Mouse (Mus musculus) left cerebral cortex, adult 8-10 months (tissue): ENCODE results near the gene Mlec. TPM values are rescaled to one million over a fixed set of nuclear protein-coding genes. Genes with fewer than 3 reads are reported as not detected.
A peak's percentile ranks its signal among the peaks of the same experiment; 100 is the strongest.

ENCODE experiments used
- DNase-seq, 2 experiments: peaks; one replicate each; pipeline ENCODE4 v3.0.0; 2022; ENCODE audit warnings: low spot score in 2 of 2
- total RNA-seq, 4 experiments: library from RNA; stranded (reverse); gene quantifications; 2 replicates each; pipeline ENCODE4 v1.2.4; 2022

Mlec gene
- 10 to 100 TPM; 66.1 to 84.8 (median 72.3) TPM for total RNA-seq

DNA sequence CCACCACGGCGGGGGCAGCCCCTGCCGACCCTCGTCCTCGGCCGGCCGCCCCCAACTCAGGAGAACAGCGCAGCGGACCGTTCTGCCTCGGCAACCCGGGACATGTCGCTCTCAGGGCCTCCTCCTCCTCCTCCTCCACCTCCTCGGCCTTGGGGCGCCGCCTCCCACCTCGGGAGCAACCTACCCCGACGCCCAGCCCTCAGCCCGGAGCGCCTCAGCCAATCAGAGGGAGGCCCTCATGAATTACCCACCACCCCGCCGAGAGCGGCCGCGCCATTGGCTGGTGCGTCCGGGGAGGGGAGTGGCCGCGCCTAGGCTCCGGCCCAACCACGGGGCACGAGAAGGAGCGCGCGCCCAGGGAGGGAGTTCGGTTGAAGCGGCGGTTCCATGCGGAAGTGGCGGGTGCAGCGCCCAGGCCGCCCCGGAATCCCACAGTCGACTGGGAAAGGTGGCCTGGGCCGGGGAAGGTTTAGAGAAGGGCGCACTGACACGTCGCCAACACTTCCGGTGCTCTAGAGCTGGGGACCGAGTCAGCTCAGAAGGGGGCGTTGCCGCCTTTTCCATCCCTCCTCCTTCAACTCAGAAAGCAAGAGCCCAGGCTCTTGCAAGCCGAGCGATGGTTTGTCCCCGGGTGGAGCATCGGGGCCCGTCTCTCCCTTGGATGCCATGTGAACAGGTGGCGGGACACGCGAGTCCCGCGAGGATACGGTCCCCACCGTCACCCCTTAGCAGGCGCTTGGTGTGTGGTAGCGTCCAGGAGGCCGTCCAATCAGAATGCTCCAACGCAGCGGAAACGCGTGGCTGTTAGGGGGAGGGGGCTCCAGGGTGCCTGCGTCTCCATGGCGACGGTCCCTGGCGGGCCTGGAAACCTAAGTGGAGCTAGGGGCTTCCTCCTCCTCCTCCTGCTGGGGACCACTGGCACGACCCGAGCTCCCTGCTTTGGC is at the start of gene Mlec:
Gene Mlec (minus strand): TSS at position 140 of the 944 bp plus-strand sequence.
- peak; percentile 97 to 98 for DNase-seq

DNA sequence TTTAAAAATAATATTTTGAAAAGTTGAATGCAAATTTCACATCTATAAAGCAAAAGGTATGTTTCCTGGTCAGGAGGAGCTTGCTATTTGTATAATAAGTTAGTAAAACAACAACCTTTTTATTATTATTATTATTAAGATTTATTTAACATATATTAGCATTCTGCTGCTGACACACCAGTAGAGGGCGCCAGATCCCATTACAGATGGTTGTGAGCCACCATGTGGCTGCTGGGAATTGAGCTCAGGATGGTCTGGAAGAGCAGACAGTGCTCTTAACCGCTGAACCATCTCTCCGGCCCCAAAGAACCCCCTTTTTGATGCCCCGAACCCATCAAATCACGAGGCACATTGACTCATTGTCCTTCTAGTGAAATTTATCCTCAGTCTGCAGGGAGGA is 49.3 kb upstream of the Mlec start:
- no peak for DNase-seq

DNA sequence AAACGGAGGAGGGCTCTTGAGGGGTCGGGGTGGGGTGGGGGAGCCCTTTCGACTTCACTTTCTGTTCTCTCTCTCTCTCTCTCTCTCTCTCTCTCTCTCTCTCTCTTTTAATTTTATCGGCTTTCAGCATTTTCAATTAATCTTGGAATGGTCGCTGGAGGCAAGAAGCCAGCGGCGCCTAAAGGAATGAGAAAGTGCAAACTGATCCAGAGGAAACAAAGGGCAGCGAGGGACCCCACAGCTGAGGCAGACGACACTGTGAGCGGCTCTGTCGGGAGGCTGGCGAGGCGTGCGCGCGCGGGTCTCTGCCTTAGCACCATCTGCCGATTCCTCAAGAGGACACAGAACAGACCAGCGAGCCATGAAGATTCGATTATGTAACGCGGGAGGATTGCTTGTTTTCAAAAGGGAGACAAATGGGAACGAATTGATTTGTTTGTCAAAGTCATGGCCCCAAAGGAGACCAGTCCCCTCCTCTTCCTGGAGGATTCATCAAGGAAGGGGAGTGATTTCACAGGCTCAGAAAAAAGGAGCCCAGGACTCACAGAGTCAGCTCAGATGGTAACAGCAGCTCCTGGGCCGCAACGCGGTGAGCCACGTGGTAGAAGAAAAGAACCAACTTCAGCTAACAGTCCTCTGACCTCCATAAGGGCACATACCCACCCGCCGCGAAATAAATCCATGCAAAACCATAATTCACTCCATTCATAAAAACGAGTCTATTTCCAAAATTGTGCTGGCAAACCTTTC is 46.8 kb upstream of the Mlec start:
- DNase-seq: peak in 1 of 2 experiments; percentile 64

DNA sequence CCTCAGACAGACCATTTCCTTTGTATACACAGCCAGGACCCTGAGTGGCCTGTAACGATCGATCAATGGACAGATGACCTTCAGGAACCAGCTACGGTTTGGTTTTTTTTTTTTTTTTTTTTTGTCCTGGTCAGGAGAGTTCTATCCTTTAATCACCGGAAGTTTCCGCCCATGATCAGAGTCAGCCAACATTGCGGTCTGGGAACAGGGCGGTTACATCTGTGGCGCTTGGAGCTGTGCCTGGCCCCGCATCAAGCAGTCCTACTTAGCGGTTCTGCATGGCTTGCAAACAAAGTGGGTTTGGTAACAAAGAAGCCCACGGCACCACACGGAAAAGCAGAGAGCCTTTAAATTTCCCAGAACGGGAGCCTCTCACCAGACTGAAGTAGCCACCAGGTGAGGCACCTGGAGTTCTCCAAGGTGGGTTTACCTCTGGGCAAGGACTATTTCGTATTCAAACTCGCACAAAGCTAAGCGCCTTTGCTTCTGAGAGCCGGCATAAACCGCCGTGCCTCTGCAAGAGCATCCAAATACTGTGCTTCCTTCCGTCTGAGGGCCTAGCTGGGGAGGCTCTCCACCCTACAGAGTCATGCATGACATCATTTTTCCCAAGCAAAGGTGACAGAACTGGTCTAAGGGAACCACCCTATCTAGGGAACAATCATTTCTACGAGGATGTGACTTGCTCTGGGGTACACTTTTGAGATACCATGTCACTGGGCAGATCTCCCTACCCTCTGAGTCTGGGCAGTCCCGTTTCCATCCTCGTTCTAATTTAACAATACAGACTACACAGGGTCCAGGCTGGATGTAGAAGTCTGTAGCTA is 46.0 kb upstream of the Mlec start:
- DNase-seq: no peak

DNA sequence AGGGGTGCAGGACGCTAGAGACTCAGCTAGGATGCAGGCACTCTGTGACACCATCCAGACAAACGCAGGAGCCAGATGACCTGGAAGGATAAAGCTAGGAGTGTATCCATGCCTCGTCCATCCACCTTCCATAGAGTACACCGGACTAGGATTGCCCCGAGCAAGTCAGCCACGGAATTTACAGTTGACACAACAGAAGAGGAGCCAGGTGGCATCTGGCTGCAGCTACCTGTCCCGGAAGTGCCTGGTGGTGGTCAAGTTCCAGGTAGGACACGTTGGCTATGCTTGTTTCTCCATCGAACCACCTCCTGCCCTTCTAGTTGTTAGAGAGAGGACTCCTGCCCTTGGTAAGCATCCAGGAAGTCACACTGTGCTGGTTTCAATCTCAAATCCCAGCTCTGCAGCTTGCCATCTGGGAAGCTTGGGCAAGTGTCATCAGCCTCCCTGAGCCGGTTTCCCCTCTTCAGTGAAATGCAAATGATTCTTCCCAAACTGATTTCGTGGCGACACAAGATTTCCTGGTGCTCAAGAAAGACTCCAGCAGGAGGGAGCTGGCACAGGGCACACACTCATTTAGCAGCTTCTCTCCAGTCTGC is 36.7 kb upstream of the Mlec start:
- DNase-seq: no peak

DNA sequence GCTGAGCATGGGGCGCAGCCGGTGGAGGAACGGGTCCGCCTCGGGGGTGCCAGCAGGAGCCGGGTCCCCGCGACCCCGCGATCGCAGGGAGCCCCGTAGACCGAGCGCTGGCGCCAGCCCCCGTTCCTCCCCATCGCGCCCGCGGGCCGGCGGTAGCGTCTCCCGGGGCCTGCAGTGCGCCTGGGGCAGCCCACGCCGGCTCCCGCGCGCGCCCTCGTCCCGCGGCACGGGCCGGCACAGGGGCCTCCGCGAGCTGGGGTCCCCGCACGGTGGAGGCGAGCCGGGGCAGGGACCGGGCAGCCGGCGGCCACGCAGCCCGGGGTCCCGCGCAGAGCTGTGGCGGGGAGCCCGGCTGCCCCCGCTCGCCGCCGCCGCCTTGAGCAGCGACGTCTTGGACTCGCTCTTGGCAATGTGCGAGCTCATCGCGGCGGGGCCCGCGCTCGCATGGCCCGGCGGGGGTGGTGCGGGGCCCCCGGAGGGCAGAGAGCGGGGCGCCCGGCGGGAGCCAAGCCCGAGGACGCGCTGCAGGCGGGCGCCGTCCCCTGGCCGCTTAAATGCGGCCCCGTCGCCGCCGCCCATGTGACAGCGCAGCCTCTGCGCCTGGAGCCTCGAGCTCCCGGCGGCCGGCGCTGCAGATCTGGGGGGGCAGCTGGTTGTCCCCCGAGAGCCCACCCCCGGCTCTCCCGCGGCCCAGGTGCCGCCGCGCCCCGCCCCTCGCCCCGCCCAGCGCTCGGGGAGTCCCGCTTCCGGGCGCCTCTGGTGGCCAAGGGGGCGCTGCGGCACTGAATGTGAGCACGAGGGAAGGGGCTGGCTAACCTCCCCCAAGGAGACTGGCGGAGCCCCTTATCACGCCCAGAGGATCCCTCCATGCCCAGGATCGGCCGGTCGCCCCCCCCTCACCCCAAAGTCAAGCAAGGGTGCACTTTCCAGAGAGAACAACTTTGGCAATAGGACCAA is 36.0 kb upstream of the Mlec start, which contains the start of gene Cabp1:
Gene Cabp1 (minus strand): TSS at position 713 of the 957 bp plus-strand sequence.
- peak in 1 of 2 experiments; percentile 49 for DNase-seq

DNA sequence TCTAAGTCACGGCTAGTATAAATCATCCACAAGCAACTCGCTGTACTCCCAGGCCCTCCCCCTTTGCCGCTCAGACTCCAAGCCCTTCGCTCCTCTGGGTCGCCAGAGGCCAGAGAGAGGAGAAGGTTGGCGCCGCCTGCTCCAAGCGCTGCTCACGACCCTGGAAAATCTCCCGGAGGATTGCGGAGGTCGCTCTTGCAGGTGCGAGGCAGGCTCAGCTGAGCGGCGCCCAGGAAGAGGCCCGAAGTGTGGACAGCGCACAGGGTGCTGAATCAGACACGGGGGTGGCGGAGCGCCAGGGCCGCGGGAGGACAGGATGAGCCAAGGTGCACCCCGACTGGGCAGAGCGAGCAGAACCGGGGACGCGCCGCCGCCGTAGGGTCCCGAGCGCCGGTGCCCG is 35.2 kb upstream of the Mlec start:
- DNase-seq: peak in 1 of 2 experiments; percentile 67

DNA sequence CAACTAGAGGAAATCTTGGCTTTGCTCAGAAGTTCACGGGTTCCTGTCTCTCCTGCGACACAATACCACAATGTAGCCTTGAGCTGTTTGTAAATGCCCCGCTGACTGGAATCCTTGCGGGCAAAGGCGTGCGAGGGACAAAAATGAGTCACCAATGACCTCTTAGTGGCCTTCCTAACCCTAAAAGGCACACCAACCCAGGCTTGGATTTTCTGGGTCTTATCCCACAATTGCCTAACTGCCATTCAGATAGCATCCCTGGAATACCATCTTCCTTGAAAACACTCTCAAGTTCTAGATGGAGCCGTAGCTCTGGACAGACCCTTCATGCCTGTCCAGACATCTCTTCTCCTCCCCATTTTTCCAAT is 34.8 kb upstream of the Mlec start:
- no peak for DNase-seq

DNA sequence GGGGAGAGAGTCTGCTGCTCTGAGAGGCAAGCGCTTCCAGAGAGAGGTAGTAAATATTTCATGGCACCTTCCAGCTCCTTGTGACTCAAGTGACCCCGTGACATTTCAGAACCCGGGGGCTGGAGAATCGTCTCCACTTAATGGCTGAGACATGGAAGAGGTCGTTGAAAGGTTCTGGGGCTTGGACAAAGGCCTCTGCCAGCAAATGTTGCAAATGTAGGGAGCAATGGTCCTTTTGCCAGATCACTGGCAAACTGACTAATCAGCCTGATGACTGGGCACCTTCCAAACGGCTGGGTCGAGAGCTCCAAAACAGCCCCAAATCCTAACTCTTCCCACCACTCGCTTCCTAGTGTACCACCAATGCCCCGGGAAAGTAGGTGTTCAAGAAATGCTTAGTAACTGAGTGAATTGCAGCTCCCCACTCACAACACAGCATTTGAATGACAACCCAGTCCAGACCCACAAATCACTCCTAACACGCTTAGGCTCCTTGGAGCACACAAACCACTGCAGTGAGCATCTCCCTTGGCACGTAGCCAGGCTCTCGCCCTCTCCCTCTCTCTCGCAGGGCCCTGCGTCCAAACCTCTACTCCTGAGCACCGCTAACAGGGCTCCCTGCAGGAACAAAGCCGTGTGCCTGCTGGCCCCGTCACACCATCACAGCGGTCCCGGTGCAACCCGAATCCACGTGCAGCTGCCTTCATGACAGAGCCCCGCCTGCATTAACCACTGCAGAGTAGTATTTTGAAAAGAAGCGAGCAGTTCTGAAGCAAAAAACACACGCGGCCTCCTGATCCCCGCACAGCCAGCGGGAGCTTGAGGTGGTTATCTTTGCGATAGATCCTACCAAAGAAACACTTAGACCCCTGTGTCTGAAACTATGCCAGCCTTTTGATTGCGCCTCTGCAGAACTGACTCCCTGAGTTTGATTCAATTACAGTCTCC is 34.2 kb upstream of the Mlec start:
- no peak for DNase-seq

DNA sequence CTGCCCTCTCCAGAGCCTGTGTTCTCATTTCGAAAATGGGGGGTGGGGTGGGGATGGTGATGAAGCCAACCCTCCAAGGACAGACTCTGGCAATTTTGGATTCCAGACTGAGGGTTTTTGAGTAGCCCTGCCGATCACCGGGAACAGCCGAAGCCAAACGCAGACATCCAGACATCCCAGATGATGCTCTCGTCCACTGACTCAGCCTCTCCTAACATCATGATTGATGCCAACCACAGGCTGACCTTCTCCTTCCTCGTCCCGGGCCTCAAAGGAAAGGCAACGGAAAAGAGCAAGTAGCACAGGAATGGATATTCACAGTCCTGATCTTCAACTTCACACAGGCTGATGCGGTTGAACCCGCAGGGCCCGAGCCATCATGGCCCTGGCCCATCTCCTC is 32.1 kb upstream of the Mlec start:
- no peak for DNase-seq

DNA sequence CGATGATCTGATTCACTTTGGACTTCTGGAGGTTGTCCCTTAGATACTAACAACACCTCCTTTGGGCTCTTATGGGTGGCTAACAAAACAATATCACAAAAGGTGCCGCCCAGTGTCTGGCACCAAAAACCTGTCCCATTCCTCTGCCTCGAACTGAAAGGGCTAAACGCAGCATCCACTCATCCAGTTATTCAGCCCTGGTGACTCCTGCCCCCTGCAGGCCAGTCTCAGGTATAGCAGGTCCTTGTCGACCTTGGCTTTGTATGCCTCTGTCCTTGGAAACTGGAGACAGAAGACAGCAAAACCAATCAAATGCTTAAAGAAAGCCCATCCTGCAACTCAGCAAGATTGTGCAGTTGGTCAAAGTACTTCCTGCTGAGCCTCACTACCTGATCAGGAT is 30.8 kb upstream of the Mlec start:
- DNase-seq: no peak

DNA sequence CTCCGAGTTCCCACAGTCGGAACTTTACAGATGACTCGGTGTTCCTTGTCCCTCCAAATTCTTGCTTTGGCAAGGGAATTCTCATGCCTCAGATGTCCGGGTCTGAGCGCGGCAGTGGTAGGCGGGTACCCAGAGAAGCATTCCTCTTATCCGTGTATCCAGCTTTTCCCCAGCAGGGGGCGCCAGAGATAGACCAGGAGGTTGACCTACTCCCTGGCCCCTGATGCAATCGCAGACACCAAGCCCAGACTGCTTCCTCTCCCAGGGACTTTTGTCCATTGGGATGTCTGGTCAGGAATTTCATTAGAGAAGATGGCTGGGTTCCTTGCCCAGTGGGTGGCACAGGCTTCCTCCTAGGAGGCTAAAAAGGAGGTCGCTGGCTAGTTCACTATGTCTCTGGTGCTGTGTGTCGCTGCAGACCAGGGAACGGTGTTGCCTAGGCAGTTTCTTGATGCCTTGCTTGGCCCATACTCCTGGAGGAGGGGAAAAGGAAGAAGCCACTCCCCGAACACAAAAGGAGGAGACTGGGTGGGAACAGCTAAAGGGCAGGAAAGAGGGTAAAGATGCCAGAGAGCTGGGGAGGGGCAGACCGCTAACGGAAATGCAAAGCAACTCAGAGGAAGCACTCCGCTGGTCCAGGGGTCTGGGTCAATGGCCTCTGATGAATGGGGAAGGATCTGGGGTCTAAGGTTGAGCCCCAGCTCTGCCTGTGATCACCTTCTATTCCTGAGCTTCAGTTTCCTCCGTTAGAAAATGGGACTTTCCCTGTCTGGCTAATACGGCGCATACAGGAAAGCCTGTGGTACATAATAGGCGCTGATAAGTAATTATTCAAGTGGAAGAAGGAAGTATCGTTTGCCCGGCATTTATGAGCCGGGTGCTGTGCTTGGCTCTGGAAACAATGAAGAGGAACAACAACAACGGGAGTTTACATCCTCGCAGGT is 29.5 kb upstream of the Mlec start:
- DNase-seq: peak; percentile 84 to 85

DNA sequence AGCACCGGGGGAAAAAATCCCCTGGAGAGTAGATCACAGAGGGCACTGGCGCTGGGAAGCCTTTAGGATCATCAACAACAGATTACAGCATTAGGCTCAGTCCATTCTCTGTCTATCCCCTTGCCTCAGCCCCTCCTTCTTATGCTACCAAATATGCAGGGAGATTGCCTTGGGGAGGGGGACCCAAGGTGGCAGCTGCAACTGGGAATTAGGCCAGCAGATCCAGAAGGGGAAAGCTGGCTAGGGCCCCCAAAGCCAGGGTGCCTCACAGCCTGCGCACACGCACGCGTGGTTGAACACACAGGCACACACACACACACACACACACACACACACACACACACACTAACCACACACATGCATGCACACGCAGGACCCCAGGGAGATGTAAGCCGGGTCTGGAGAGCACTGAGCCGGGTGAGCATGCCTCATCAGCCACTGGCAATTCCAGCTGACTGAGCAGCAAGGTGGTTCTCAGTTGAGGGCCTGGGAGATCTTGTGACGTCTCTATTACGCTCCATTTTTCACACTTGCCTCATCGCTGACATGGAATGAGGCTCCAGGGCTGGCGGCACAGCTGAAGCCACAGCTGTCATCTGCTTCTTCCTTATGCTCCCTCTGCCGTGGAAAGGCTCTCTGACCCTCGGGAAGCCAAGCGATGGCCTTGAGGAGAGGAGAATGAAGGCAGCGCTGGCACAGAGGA is 28.5 kb upstream of the Mlec start:
- no peak for DNase-seq

DNA sequence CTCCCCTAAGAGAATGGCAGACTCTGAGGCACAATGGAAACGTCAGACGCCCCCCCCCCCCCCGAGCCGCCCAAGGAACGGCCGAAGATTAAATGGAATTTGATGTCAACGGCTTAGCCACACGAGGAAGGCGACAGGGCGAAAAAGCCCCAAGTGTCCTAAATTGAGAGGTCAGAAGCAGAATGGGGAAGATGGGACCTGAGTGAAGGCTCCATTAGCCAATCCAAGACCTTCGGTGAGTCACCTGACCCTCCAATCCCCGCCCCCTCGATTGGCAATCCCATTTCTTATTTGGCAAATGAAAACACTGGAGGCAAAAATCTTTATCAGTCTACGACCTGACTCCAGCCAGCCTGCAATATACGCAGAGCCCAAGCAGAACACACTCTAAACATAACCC is 26.7 kb upstream of the Mlec start:
- DNase-seq: no peak

DNA sequence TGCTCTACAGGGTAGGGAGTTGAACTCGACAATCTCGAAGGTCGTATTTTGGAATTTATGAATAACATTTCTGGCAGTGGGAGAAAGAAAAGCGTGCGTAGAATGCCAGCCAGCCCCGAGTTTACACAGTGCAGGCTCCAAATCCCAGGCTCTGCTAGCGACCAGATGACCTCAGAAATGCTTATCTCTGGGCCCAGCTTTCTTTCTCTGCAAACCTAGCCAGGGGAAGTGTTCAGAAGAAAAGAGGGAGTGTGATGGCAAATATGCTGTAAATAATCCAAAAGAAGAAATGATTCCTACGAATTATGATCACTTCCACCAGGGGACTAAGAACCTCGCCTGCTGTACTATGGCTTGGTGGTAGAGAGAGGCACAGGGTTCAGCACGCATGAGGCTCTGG is 25.5 kb upstream of the Mlec start:
- no peak for DNase-seq

DNA sequence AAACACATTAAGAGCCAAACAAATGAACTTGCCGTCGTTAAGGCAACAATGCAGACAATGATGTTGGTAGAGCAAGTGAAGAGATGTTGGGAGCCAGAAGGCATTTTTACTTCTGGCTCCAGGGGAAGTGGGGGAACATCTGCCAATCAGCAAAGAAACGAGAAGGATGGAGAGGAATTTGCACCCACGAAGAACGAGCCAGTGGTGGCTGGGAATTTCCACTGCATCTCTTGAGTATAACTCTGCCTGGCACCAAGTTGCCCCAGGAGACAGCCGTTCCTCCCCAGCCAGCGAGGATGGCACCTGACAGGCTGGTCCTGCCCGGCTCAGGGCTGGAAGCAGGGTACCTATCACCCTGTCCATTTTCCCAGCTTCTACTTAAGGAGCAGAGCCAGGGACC is 24.9 kb upstream of the Mlec start:
- no peak for DNase-seq
